Mouse (Mus musculus) left cerebral cortex, adult 18-20 months (tissue): Measurements from ENCODE around the gene Relb. TPM values are rescaled to one million over a fixed set of nuclear protein-coding genes. Genes with fewer than 3 reads are reported as not detected.
"Not testable (repeated sequence)": the region's sequence is repeated elsewhere in the genome, so short reads cannot be mapped to it uniquely, and the experiment has no call there.

ENCODE experiments used
- DNase-seq, 2 experiments: peaks; one replicate each; pipeline ENCODE4 v3.0.0; 2021 to 2022; ENCODE audit warnings: low spot score in 2 of 2, mixed read lengths in 1 of 2
- total RNA-seq, 2 experiments: library from RNA; stranded (reverse); gene quantifications; 2 replicates each; pipeline ENCODE4 v1.2.3; 2021

Relb gene
- total RNA-seq, 2 experiments from 2014 or later, result 7.5 to 8.1 TPM

DNA sequence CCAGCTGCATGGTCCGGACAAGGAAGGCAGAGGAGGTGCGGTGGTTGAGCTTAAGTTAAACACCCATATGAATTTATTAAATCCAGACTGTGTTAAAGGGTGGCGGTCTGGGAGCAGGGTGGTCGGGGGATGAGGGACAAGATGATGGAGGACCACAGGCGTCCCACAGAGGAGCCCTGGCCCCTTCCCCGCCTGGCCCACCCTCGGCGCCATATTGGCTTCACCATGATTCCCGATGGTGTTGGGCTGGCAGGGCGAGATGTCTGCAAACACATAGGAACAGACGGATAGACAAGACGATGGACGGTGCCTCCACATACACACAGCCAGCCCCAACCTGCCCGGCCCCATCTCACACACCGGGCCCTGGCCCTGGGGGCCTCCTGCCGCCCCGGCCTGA is 4.0 kb upstream of the Relb start:
- no peak for DNase-seq

DNA sequence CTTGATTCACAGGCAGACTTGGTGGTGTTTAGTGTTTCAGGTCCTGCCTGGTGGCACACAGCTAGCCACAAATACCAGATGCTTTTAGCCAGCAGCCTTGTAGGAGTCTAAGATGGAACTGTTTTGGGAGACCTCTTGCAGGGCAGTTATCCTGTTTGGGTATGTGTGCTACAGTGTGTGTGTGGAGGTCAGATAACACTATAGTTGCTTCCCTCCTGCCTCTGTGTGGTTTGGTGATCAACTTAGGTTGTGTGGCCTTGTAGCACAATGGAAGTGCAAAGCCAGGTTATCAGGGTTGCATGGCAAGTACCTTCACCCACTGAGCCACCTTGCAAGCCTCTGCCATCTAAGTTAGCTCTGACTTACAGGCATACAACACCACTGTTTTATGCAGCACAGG is 3.5 kb upstream of the Relb start:
- DNase-seq, result no peak

DNA sequence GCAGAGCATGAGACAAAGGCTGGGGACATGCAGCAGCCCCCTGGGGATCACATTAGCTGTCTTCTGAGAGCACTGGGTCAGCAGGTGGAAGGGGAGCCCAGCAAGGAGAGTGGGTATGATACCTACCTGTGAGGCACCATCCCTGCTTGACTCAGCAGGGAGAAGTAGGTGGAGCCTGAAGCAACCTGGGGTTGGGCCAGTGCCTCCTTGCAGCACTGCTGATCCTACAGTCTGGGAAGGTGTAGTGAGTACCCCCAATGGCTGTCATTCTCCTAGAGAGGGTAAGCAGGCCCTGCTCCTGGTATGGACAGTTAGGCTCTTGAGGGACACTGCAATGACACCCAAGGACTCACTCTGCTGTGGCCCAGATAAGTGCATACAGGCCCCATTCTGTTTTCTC is 3.0 kb upstream of the Relb start:
- no peak for DNase-seq

DNA sequence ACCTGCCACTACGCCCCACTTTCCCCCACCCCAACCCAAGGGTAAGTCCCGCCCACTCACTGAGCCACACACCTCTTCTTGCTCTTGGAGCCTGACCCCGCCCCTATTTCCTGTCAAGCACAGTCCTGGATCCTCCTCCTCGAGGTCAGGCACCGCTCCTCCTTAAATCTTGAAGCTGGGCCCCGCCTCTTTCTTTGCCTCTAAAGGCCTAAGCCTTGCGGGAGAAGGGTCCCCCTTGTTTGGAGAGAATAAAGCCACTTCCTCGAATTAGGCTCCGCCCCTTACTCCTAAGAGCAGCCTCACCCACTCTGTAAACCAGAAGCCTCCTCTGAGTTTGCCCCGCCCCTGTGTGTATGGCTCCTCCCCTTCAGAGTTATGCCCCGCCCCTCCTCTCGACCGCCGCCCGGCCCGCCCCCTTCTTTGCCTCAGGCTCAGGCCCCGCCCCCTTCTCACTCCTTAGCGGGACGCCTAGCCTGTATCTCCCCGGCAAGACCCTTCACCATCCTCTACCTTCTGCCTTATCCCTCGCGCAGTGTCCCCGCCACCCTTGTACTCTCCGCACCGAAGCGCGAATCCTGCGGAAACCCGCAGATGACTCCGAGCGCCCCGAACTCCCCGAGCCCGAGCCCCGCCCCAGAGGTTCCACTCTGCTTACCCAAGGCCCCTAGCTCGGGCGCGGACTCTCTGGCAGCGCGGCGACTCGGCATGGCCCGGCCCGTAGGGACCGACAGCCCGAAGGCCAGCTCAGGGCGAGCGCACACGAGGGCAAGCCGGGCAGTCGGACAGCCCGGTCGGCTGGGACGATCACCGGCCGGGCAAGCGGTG is 490 bp downstream of the Relb start:
- DNase-seq, result peak; percentile 82 to 86

DNA sequence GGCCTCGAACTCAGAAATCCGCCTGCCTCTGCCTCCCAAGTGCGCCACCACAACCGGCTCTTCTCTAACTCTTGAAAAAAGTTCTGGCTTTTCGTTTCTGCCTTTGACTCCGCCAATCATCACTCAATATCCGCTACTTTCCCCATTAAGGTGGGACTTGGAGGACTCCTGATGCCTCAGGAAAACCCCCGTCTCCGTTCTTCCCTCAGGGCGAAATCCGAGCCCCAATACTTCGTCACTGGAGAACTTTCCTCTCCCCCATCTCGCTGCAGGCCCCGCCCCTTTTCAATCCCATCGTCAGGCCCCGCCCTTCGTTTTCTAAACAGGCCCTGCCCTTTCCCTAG is 1.1 kb downstream of the Relb start:
- DNase-seq, result no peak

DNA sequence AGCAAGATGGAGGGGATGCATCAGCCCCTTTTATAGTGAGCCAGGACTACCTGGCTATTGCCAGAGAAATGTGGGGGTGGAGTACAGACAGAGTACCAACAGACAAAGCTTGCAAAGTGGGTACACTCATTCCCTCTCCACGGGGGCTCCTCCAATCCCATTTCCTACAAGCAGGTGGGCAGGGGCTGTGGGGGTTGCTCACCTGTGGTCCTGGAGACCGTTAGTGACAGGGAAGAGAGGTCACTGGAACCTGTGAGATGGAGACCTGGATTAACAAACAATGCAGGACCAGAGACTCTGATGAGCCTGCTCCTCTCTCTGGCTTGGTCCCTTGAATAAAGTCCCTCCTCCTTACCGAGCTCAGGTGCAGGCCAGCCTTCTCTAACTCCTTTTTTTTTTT is 1.5 kb downstream of the Relb start:
- DNase-seq, result no peak

DNA sequence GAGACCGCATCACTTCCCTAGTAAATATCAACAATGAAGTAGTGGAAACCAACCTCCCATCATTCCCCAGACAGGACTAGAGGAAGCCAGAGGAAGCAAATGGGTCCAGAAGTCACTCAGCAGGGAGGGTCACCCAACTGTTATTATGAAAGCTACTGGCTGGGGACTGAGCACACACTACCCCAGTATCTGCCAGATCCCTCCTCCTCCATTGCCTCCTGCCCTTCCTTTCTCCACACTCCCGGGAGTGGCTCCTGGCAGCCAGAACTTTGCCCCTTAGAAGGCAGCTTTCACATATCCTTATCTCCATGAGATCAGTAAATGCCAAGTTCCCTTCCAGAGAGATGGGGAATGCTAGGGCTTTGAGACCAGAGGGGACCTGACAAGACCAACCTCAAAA is 5.8 kb downstream of the Relb start:
- DNase-seq, result no peak

DNA sequence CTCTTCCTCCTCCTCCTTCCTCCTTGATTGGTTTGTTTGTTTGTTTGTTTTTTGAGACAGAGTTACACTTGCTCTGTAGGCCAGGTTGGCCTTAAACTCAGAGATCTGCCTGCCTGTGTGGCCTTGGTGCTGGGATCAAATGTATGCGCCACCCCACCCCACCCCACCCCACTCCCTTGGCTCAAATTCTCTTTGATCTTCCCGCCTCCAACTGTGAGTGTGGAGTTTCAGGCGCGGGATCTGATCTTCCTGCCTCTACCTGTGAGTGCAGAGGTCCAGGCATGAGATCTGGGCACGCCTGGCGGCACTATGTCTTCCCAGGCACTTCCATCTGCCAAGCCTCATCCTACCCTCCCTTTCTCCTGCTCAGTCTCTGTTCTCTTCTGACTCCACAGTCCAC is 7.0 kb downstream of the Relb start:
- no peak for DNase-seq

DNA sequence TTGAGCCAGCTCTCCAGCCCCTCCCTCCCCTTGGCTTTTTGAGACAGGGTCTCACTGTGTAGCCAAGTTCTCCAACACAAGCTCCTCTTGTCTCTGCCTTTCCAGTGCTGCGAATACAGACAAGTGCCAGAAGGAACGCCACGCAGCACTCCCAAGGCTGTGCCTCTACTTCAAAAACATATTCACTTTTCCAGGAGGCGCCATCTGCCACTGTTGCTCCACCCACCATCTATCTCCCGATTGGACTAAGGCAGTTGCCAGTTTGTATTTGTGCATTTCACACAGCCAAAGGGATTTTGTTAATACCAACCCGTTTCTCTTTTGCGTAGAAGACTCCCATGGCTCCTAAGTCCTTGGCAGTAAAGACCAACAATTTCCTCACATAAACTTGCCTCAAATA is 8.4 kb downstream of the Relb start:
- DNase-seq, result peak; percentile 45 to 68

DNA sequence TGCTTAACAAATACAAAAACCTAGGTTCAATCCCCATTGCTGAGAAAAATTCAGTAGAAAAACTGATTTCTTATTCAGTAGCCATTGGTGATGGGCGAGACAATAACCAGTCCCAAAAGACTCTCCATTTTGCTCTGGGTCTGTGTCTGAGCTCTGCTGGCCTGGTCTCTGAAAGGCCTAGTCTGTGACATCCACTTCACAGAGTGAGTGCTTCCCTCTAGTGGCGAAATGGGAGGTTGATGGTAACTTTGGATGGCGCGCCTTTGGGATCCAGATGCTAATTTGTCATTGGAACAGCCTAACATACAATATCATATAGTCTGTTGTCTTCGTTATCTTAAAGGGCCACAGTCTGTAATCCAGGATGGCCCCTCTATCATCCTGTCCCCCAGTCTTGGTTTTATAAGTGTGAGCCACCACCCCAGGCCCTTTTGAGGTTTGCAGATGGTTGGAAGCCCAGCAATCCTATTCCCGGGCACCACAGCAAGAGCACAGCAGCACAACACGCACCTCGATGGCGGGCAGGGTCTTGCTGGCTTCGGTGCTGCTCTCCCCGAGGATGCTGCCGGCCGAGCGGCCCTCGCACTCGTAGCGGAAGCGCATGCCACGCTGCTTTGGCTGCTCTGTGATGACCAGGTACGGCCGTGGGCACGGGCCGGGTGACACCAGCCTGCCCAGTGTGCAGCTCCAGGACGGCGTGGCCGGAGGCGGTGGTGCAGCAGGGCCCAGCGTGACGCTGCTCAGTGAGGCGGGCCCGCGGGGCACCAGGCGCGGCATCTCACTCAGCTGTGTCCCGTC is 10.0 kb downstream of the Relb start:
- DNase-seq, result peak; percentile 76 to 80

DNA sequence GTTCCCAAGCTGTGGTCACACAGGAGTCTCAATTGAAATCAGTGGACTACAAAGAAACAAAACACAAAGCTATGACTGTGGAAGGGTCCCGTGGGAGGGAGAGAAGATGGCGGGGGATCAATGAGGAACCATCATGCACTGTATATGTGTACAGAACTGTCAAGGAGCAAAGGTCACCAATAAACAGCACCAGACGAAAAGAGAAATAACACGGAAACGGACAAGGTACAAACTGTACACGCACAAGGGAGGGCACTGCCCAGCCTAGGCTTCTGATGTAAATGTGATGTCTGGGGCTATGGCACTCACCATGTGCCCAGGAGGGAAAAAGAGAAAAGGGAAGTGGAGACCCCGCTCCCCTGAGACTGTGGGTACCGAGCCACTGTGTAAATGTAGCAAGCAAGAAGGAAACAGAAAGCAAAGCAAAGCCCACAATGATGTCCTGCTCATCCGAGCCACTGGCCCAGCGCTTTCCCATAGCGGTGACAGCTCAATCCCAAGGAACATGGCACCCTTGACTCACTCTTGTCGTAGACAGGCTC is 14.1 kb downstream of the Relb start:
- DNase-seq, result no peak

DNA sequence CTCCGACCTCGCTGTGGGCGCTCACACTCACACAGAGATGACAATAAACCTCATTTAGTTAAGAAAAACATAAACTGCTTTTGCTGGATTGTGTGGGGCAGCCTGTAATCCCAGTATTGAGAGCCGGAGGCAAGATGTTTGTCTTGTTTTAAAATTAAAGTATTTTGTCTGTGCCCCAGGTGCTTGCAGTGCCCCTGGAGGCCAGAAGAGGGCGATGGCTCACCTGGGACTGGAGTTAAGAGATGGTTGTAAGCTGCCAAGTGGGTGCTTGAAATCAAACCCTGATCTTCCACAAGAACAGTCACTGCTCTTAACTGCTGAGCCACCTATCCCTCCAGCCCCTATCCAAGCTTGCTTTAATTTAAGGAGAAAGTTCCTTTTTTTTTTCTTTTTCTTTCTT is 18.3 kb downstream of the Relb start:
- no peak for DNase-seq

DNA sequence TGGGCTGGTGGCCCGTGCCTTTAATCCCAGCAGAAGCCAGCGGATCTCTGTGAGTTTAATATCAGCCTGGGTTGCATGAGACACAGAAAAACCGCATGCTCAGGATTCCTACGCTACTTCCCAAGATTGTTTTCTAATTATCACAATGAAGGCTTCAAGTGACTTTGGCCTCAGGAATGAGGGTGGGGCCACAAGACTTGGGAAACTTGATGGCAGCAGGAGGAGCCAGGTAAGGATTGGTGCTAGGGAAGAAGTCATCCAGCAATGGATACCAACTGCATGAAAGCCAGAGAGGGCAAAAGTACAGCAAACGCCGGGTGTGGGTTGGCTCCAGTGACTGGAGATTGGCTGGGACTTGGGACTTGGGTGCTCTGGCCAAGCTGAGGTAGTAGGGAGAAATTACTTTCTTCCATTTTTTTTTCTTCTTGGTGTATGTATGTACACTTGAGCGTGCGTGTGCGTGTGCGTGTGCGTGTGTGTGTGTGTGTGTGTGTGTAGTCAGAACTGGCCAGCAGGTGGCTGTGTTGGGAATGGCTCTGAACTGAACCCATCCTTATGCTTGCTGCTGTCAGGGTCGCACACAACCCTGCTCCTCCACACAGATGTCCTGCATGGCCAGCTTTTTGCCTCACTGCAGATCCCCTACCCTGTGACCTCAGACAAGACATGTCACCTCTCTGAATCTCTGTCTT is 19.5 kb downstream of the Relb start:
- DNase-seq, result no peak

DNA sequence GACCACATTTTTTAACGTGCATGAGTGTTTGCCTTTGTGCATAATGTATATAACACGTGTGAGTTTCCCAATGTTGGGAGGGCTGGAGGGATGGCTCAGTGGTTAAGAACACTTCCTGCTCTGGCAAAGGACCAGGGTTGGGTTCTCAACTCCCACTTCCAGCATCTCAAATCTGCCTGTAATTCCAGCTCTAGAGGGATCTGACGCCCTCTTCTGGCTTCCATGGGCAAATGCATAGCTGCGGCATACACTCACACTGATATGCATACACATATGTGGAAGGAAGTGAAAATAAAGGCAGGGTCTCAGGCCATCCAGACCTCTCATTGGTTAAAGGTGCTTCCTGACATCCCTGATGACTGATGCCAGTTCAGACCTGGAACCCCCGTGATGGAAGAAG is 21.9 kb downstream of the Relb start:
- no peak for DNase-seq

DNA sequence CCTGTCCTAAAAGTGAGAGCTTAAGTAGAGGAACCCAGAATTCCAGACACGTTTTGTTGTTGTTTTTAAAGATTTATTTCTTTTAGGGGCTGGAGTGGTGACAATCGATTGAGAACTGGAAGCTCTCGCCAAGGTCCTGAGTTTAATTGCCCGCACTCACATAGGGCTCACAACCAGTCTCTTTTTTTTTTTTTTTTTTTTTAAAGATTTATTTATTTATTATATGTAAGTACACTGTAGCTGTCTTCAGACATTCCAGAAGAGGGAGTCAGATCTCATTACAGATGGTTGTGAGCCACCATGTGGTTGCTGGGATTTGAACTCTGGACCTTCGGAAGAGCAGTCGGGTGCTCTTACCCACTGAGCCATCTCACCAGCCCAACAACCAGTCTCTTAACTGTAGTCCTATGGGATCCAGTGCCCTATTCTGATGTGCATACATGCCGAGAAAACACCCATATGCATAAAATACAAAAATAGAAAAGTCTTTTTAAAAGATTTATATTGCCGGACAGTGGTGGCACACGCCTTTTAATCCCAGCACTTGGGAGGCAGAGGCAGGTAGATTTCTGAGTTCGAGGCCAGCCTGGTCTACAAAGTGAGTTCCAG is 24.5 kb downstream of the Relb start:
- DNase-seq, result not testable (repeated sequence)

DNA sequence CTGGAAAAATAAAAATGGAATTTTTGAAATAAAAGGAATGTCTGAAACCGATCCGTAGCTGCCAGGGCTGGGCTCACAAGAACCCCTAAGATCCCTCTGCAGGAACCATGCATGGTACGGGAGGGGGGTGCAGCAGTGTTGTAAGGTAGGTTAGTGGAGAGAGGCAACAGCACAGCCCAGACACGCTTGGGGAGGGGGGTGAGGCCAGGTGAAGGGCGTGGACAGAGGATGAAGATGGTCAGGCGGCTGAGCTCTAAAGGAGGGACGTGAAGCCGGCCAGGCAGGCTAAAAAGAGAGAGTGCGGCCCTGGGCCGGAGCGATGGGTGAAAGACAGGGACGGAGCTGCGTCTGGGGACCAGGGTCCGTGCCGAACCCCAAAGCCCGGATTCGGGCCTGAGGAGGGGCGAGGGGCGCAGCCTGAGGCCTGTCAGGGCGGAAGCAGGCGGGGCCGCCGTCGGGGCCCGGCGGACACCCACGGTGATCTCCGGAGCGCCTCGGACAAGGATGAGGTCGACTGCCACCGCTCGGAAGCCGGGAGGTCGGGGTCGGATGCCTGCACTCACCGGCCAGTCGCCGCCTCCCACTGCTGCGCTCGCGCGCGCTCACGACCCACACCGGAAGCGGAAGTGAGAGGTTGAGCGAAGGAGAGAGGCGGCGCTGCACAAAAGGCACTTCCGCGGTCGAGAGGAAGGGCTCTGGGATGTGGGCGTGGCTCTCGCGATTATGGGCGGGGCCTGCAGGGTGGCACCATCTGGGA is 25.2 kb downstream of the Relb start, which contains the start of gene Clasrp:
Gene Clasrp, minus strand, starts transcription at position 638 of the 757 bp plus-strand sequence.
- peak; percentile 95 to 96 for DNase-seq

DNA sequence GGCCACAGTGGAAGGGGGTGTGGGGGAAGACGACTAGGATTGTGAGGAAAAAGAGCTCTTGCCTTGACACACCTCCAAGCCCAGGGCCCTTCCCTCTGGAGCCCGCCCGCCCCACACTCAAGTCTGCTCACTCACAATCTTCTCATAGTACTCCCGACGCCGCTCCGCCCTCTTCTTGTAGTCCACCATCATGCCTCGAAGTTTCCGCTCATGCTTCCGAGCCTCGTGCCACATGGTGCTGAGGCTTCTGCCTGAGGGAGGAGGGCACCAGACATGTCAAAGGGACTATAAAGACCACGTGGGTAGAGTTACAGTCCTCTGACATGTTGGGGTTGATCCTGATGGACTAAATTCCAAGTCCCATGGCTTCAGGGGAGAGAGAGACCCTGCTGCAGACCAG is 26.2 kb downstream of the Relb start:
- no peak for DNase-seq

DNA sequence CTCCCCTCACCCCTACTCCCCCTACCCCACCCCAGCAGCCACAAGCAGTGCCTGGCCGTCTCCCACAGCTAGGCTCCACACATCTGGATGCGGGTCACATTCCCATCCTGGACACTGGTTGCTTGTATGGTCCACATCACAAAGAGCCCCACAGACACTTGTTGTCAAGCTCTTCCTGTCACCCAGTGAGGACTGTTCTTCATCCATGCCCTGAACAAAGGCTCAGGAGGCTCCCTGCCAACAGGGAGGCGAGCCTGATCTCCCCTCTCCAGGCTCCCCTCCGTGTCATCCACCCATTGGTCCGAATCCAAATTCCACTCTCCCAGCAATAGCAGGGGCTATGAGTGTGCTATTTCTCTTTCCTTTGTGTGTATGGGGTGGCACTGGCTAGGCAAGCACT is 28.7 kb downstream of the Relb start:
- no peak for DNase-seq

DNA sequence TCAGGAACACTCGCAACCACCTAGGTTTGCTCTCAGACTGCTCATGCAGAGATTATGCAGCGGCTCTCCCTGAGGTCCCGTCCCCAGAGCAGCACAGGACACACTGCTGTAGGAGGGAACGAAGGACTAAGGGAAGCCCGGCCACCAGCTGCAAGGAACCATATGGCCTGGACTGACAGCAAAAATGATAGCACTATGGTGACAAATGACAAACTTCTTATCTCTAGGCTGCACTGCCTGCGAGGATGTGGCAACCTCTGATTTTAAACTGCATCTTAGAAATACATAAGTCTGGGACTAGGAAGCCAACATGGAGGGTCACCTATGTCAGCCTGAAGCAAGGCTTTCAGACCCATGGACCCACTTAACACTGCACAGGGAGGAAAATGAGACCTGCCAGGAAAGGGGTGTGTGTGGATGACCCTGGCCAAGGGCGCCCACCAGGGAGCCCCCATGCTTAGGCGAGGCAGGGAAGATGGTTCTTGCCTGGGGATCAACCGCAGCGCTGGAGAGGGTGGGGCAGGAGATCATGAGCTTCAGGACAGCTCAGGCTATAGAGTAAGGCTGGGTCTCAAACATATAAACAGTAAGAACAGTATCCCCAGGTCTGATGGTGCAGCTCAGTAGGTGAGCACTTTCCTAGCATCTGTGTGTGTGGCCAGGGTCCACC is 36.0 kb downstream of the Relb start:
- DNase-seq, result no peak

DNA sequence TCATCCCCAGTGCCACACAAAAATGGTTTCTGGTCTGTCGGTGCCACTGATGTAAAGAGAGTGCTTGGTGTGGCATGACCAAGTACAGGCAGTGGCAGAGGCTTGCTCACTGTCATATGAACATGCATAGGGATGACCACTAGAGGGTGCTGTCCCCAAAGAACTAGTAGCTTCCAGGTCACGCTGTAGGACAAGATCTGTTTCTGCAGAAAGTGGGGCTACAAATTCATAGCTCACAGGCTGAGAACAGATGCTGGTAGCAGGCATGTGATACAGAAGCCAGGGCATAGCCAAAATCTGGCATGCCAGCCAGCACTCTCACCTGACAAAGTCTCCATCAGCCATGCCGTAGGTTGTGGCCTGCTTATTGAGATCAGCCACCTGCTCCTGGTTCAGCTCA is 39.3 kb downstream of the Relb start:
- DNase-seq, result peak; percentile 78 to 85
